Mouse (Mus musculus) cortical plate, adult 2 months (tissue): ENCODE results near the gene Mbnl2.

Experiments
- CTCF ChIP-seq: fragments of 200-500 bp; IDR thresholded peaks from 2 replicates; pipeline ENCODE4 v1.5.1; 2011; ENCODE audit warnings: mild to moderate bottlenecking, control low read depth, low read length; ENCODE audit not compliant: insufficient read depth; ENCODE audit errors: extremely low read depth
- POLR2A ChIP-seq: fragments of 200-500 bp; IDR thresholded peaks from 2 replicates; pipeline ENCODE4 v1.6.1; 2011; ENCODE audit warnings: mild to moderate bottlenecking, low read length, control low read depth; ENCODE audit not compliant: insufficient read depth; ENCODE audit errors: extremely low read depth

GRCm38 (mm10) chr14:120404811-120405582 lies 129.5 kb downstream of the Mbnl2 start:
- TF ChIP-seq POLR2A (no peak), CTCF (no peak)
